19 mouse cellular contexts compared by ENCODE assay signal in genomic region chr4:101493611-101494197, GRCm38 (mm10). TPM values are rescaled to one million over a fixed set of nuclear protein-coding genes. Genes with fewer than 3 reads are reported as not detected.
DNase-seq lines count a peak whose midpoint lies in the region; ATAC-seq lines count a peak whose summit lies in the region.
"Had no signal": no experiment of that assay in that cellular context is flagged by ENCODE, and none has a peak within 500 bp of the region (broad histone marks: within the 10 kb centered on the region; RNA-seq: fewer than 3 reads in every experiment).

No protein-coding gene starts in this region.

- no peak overlapping the region for H3K4me3 ChIP-seq in limb, embryonic 13.5 days
- H3K4me3 ChIP-seq in limb, embryonic 10.5 days: no peak overlapping the region
- H3K4me3 ChIP-seq: erythroblast, embryonic 14.5 days; heart, embryonic 10.5 days; hindbrain, embryonic 13.5 days; layer of hippocampus, adult 2 months; liver, embryonic 13.5 days; midbrain, embryonic 15.5 days; stomach, embryonic 15.5 days had no signal

- H3K9ac ChIP-seq in limb, embryonic 13.5 days: no peak overlapping the region
- H3K9ac ChIP-seq: hindbrain, embryonic 13.5 days; liver, embryonic 13.5 days; midbrain, embryonic 15.5 days; stomach, embryonic 15.5 days had no signal

- no peaks in the 10 kb centered on the region for H3K9me3 ChIP-seq in limb, embryonic 13.5 days
- no peaks in the 10 kb centered on the region for H3K9me3 ChIP-seq in limb, embryonic 10.5 days (replicated peaks)
- H3K9me3 ChIP-seq: heart, embryonic 10.5 days; hindbrain, embryonic 13.5 days; liver, embryonic 13.5 days; midbrain, embryonic 15.5 days; stomach, embryonic 15.5 days had no signal

- peak; percentile 58; the same call in 1 of the 2 replicates for ATAC-seq in limb, embryonic 13.5 days (ENCODE audit: low FRiP score, low read depth)
- ATAC-seq: forebrain, embryonic 14.5 days; midbrain, embryonic 15.5 days had no signal

- H3K4me1 ChIP-seq in limb, embryonic 13.5 days: peaks cover 16% of the 10 kb centered on the region; the same call in 1 of the 2 replicates
- H3K4me1 ChIP-seq in limb, embryonic 10.5 days: peaks cover 20% of the 10 kb centered on the region

- H3K36me3 ChIP-seq in limb, embryonic 13.5 days: no peaks in the 10 kb centered on the region
- H3K36me3 ChIP-seq in limb, embryonic 10.5 days: no peaks in the 10 kb centered on the region
- H3K36me3 ChIP-seq: heart, embryonic 10.5 days; hindbrain, embryonic 13.5 days; liver, embryonic 13.5 days; midbrain, embryonic 15.5 days; stomach, embryonic 15.5 days had no signal

- DNase-seq in cerebellum, postnatal 10 days: peak; percentile 24 to 30
- DNase-seq in cerebellum, adult 9-11 months: no peak
- no peak for DNase-seq in limb, embryonic 10.5 days (ENCODE audit: low spot score)
- DNase-seq in ES-CJ7 (ENCODE audit: low read depth, low spot score) (peak; percentile 27), adipocyte (ENCODE audit: low spot score) (peak; percentile 71)
- DNase-seq in urinary bladder, postnatal 4 days (ENCODE audit: low spot score in 2 of 2): no peak
- DNase-seq in thymus, postnatal 25 days: no peak
- DNase-seq: cerebellum, adult 9-10 months; heart, postnatal 14 days; liver, embryonic 13.5 days; right cerebral cortex, postnatal 14 days had no signal

- H3K27ac ChIP-seq in limb, embryonic 13.5 days: no peak overlapping the region
- no peak overlapping the region for H3K27ac ChIP-seq in limb, embryonic 10.5 days
- H3K27ac ChIP-seq: heart, embryonic 10.5 days; hindbrain, embryonic 13.5 days; layer of hippocampus, adult 2 months; liver, embryonic 13.5 days; midbrain, embryonic 15.5 days; stomach, embryonic 15.5 days had no signal

- H3K4me2 ChIP-seq in limb, embryonic 13.5 days (replicated peaks): no peak overlapping the region
- H3K4me2 ChIP-seq: hindbrain, embryonic 13.5 days; liver, embryonic 13.5 days; midbrain, embryonic 15.5 days; stomach, embryonic 15.5 days had no signal

- peaks cover 48% of the 10 kb centered on the region for H3K27me3 ChIP-seq in limb, embryonic 13.5 days
- peaks cover 44% of the 10 kb centered on the region for H3K27me3 ChIP-seq in limb, embryonic 10.5 days (ENCODE audit: low read depth, poor library complexity, severe bottlenecking)

RNA-seq across cellular contexts. Expression of gene Dnajc6, which starts 2.7 kb away (rescaled TPM):
- 0.52 and 1.2 TPM in 2 replicates for polyA plus RNA-seq in limb, embryonic 13.5 days (2015; fragmentation: Nextera tagmentation; extraction: Ambion mirVana)
- polyA plus RNA-seq in limb, embryonic 10.5 days (2016; fragmentation: Nextera tagmentation; extraction: Ambion mirVana): 0.23 and 0.51 TPM in 2 replicates
- polyA plus RNA-seq: erythroblast, embryonic 14.5 days had no signal

Comparison
In these comparisons a context has a peak if more than half of its experiments do, and no peak if none do; other contexts are left out.
1. DNase-seq: peak in cerebellum, postnatal 10 days (2 of 2), ES-CJ7 (single experiment) and adipocyte (single experiment); none in cerebellum, adult 9-11 months (single experiment), limb, embryonic 10.5 days (single experiment), urinary bladder, postnatal 4 days (0 of 2) and thymus, postnatal 25 days (single experiment).